Mouse (Mus musculus) neural tube, embryonic 15.5 days (tissue): ENCODE measurements around the gene Hmgb1. TPM values are rescaled to one million over a fixed set of nuclear protein-coding genes. Genes with fewer than 3 reads are reported as not detected.

Experiments used
- ATAC-seq: fragments of 200-750 bp; cut with Nextera tagmentation; 2 replicates; pipeline ENCODE4 v1.8.0; 2017; ENCODE audit warnings: mild to moderate bottlenecking, moderate TSS enrichment, moderate library complexity; ENCODE audit not compliant: low FRiP score
- H3K27ac ChIP-seq: fragments of 300-500 bp; sonication (generic); replicated peaks from 2 replicates; pipeline ENCODE4 v1.5.1; 2015; ENCODE audit warnings: mild to moderate bottlenecking, inconsistent platforms
- H3K27me3 ChIP-seq: fragments of 300-500 bp; sonication (generic); replicated peaks from 2 replicates; pipeline ENCODE4 v1.6.1; 2015; ENCODE audit warnings: inconsistent platforms
- H3K36me3 ChIP-seq: fragments of 300-500 bp; sonication (generic); 2 replicates; pipeline ENCODE4 v1.6.1; 2015; ENCODE audit warnings: inconsistent platforms
- H3K4me1 ChIP-seq: fragments of 300-500 bp; sonication (generic); 2 replicates; pipeline ENCODE4 v1.6.1; 2015; ENCODE audit warnings: inconsistent platforms
- H3K4me2 ChIP-seq: fragments of 300-500 bp; sonication (generic); 2 replicates; pipeline ENCODE4 v1.6.1; 2015; ENCODE audit warnings: inconsistent platforms, mild to moderate bottlenecking, moderate library complexity
- H3K4me3 ChIP-seq: fragments of 300-500 bp; sonication (generic); replicated peaks from 2 replicates; pipeline ENCODE4 v1.5.1; 2015; ENCODE audit warnings: mild to moderate bottlenecking, inconsistent platforms
- H3K9ac ChIP-seq: fragments of 300-500 bp; sonication (generic); replicated peaks from 2 replicates; pipeline ENCODE4 v1.6.1; 2015; ENCODE audit warnings: mild to moderate bottlenecking, inconsistent platforms
- H3K9me3 ChIP-seq: fragments of 300-500 bp; sonication (generic); replicated peaks from 2 replicates; pipeline ENCODE4 v1.6.1; 2016; ENCODE audit warnings: inconsistent platforms
- WGBS: fragments of 180-500 bp; shearing (Covaris S2); methylation state at CpG from one replicate; pipeline ENCODE4 v1.1.7; 2015; ENCODE audit warnings: mixed read lengths; 5-methylcytosine and 5-hydroxymethylcytosine counted together
- polyA plus RNA-seq: library from polyadenylated mRNA; unstranded; fragments of >200 nt; fragmentation: Nextera tagmentation; extraction: Ambion mirVana; gene quantifications from 2 replicates; pipeline ENCODE4 v1.2.1, GENCODE M21; 2015

Gene Hmgb1
- polyA plus RNA-seq, 1 experiment from 2014 or later = 674 TPM

DNA sequence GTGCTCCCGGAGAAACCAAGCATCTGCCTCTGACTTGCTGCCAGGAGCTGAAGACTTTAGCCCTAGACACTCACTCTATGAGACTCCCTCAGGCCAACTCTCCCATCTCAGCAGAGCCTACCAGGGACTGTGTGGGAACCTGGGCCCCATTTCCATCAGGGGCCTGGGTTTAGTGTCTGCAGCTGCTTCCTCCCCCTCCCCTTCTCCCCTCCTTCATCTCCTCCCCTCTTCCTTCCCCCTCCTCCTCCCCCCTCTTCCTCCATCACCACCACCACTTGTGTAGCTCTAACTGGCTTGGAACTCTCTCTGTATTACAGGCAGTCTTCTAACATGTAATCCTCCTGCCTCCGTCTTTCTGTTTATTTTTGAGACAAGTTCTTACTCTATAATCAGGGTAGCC lies 154.2 kb downstream of the Hmgb1 start:
- H3K4me2 ChIP-seq = no peak overlapping the region
- H3K9me3 ChIP-seq = no peaks in the 10 kb centered on the region
- no peak for ATAC-seq
- H3K4me3 ChIP-seq = no peak overlapping the region
- H3K9ac ChIP-seq = no peak overlapping the region
- peaks cover 14% of the 10 kb centered on the region for H3K4me1 ChIP-seq
- H3K27ac ChIP-seq = no peak overlapping the region
- no peaks in the 10 kb centered on the region for H3K36me3 ChIP-seq
- H3K27me3 ChIP-seq = no peaks in the 10 kb centered on the region
- 45% methylated on average over 2 of the region's 2 CpGs for WGBS

- H3K4me1 ChIP-seq = peaks cover 14% of the 10 kb centered on the region
- H3K9ac ChIP-seq = no peak overlapping the region
- H3K36me3 ChIP-seq = no peaks in the 10 kb centered on the region
- H3K27me3 ChIP-seq = no peaks in the 10 kb centered on the region
- WGBS = 90% methylated on average over 5 of the region's 5 CpGs
- no peak for ATAC-seq
- no peak overlapping the region for H3K27ac ChIP-seq
- no peak overlapping the region for H3K4me3 ChIP-seq
- no peak overlapping the region for H3K4me2 ChIP-seq
- no peaks in the 10 kb centered on the region for H3K9me3 ChIP-seq
Observed at GRCm38 (mm10) chr5:149028394-149028793, 155.9 kb downstream of the Hmgb1 start.

- no peaks in the 10 kb centered on the region for H3K9me3 ChIP-seq
- no peak for ATAC-seq
Observed at GRCm38 (mm10) chr5:149027389-149027788, 156.9 kb downstream of the Hmgb1 start.

DNA sequence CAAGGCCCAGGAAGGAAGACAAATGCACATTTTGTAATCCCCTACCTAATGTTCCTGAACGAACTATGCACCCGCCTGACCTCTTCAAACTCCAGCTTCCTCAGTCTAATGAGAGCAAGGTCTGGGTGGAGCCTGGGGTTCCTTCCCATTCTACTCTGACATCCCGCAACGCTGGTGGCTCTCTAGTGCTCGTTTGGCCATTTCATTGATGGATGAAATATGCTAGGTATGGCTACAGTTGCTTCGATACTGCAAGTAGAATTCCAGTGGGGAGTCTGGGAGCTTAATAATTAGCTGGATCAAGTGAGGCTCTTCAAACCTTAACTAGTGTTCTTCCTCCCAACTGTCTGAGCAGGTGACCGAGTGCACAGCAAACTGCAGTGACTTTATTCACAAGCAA lies 163.2 kb downstream of the Hmgb1 start:
- Histone ChIP-seq H3K4me2 (no peak overlapping the region), H3K36me3 (no peaks in the 10 kb centered on the region), H3K27me3 (no peaks in the 10 kb centered on the region), H3K4me1 (0 out of 2 replicates have a peak, but pooled peaks cover 3% of the 10 kb centered on the region), H3K9ac (no peak overlapping the region), H3K27ac (no peak overlapping the region), H3K4me3 (no peak overlapping the region), H3K9me3 (no peaks in the 10 kb centered on the region)
- no peak for ATAC-seq
- 64% methylated on average over 7 of the region's 7 CpGs for WGBS

More at GRCm38 (mm10) chr5:149027389-149027788, 156.9 kb downstream of the Hmgb1 start:
- no peak overlapping the region for H3K27ac ChIP-seq
- H3K4me2 ChIP-seq = no peak overlapping the region
- WGBS = 82% methylated on average over 8 of the region's 8 CpGs
- no peak overlapping the region for H3K9ac ChIP-seq
- H3K36me3 ChIP-seq = no peaks in the 10 kb centered on the region
- no peaks in the 10 kb centered on the region for H3K27me3 ChIP-seq
- peaks cover 14% of the 10 kb centered on the region for H3K4me1 ChIP-seq
- no peak overlapping the region for H3K4me3 ChIP-seq

GRCm38 (mm10) chr5:149020681-149021062 lies 163.6 kb downstream of the Hmgb1 start:
- no peak for ATAC-seq
- peak overlapping the region; percentile 33 for H3K4me2 ChIP-seq
- no peak overlapping the region for H3K27ac ChIP-seq
- H3K36me3 ChIP-seq = no peaks in the 10 kb centered on the region
- H3K27me3 ChIP-seq = no peaks in the 10 kb centered on the region
- no peak overlapping the region for H3K9ac ChIP-seq
- H3K9me3 ChIP-seq = no peaks in the 10 kb centered on the region
- no peak overlapping the region for H3K4me3 ChIP-seq
- 0 out of 2 replicates have a peak, but pooled peaks cover 7% of the 10 kb centered on the region for H3K4me1 ChIP-seq
- 71% methylated on average over 16 of the region's 16 CpGs for WGBS

- H3K27ac ChIP-seq = no peak overlapping the region
- H3K9ac ChIP-seq = no peak overlapping the region
- no peaks in the 10 kb centered on the region for H3K9me3 ChIP-seq
- no peaks in the 10 kb centered on the region for H3K36me3 ChIP-seq
- H3K4me1 ChIP-seq = peaks cover 11% of the 10 kb centered on the region; the same call in 1 of the 2 replicates
- no peak overlapping the region for H3K4me3 ChIP-seq
- H3K27me3 ChIP-seq = no peaks in the 10 kb centered on the region
- 55% methylated on average over 18 of the region's 18 CpGs for WGBS
- peak overlapping the region; percentile 33 for H3K4me2 ChIP-seq
- no peak for ATAC-seq
Observed at GRCm38 (mm10) chr5:149020059-149020680, 164.1 kb downstream of the Hmgb1 start.

DNA sequence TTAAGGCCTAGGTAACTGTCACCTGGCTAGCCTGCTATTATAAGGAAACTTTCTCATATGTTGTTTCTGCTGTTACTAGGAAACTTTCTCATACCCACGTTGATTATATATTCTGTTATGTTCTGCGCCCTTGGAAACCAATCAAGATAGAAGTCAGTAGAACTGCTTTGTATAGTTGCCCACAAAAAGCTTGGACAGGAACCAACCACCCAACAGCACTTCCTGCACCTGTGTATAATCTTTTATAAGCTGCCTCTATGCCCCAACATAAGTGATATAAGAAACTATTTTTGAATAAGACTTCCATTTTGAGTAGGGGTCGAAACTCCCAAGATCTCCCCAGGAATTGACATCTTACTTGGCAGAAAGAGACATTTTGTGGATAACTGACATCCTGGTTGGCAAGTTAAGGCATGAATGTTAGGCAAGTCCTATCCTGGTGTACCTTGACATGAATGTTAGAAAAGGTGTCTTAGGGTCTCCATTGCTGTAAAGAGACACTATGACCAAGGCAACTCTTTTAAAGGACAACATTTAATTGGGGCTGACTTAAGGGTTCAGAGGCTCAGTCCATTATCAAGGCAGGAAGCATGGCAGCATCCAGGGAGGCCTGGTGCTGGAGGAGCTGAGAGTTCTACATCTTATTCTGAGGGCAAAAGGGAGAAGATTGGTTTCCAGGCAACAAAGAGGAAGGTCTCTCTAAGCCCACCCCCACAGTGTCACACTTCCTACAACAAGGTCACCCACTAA lies 166.4 kb downstream of the Hmgb1 start:
- 92% methylated on average over 3 of the region's 3 CpGs for WGBS
- H3K9me3 ChIP-seq = no peaks in the 10 kb centered on the region
- H3K27me3 ChIP-seq = no peaks in the 10 kb centered on the region
- ATAC-seq = no peak
- no peak overlapping the region for H3K9ac ChIP-seq
- H3K36me3 ChIP-seq = no peaks in the 10 kb centered on the region
- H3K4me3 ChIP-seq = no peak overlapping the region
- H3K27ac ChIP-seq = no peak overlapping the region
- no peak overlapping the region for H3K4me2 ChIP-seq
- H3K4me1 ChIP-seq = peaks cover 19% of the 10 kb centered on the region; the same call in 1 of the 2 replicates

DNA sequence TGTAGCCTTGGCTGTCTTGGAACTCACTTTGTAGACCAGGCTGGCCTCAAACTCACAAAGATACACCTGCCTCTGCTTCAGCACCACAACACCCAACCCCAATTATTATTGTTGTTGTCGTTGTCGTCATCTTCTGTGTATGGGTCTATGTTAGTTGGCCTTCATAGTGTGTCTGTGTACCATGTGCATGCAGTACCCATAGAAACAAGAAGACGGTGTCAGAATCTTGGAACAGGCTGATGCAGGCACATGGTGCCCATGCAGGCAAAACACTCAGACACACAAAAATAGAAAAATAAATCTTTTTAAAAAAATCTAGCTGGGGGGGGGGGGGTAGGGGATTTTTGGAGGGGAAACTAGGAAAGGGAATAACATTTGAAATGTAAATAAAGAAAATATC lies 167.1 kb downstream of the Hmgb1 start:
- H3K4me1 ChIP-seq = peaks cover 19% of the 10 kb centered on the region; the same call in 1 of the 2 replicates
- H3K36me3 ChIP-seq = no peaks in the 10 kb centered on the region
- ATAC-seq = no peak
- no peaks in the 10 kb centered on the region for H3K9me3 ChIP-seq
- H3K27me3 ChIP-seq = no peaks in the 10 kb centered on the region
- no peak overlapping the region for H3K4me2 ChIP-seq
- H3K9ac ChIP-seq = no peak overlapping the region
- no peak overlapping the region for H3K4me3 ChIP-seq
- 97% methylated on average over 3 of the region's 3 CpGs for WGBS
- H3K27ac ChIP-seq = no peak overlapping the region

DNA sequence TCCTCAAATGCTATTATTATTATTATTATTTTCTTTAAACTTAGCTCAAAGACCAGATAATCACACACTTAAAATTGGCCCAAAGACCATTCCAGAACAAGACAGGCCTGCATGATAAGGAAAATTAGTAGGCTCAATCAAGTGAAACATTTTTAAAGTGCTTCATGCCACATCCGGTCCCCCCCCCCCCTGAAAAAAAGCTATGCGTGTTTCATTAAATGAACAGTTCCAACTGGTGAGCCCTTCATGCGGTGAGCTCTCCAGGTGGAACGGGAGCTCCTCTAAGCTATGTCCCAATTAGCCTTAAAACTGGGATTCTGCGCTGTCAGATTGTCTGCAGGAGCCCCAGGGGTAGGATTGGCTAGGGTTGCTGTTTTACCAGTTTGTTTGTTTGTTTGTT lies 168.0 kb downstream of the Hmgb1 start:
- no peaks in the 10 kb centered on the region for H3K36me3 ChIP-seq
- no peak overlapping the region for H3K27ac ChIP-seq
- H3K4me2 ChIP-seq = peak overlapping the region; percentile 95
- ATAC-seq = no peak
- H3K9ac ChIP-seq = no peak overlapping the region
- WGBS = 80% methylated on average over 5 of the region's 5 CpGs
- no peaks in the 10 kb centered on the region for H3K9me3 ChIP-seq
- peaks cover 19% of the 10 kb centered on the region; the same call in 1 of the 2 replicates for H3K4me1 ChIP-seq
- H3K4me3 ChIP-seq = no peak overlapping the region
- H3K27me3 ChIP-seq = no peaks in the 10 kb centered on the region

- H3K4me1 ChIP-seq = peaks cover 19% of the 10 kb centered on the region; the same call in 1 of the 2 replicates
- peak overlapping the region; percentile 49 for H3K4me3 ChIP-seq
- no peak overlapping the region for H3K27ac ChIP-seq
- H3K36me3 ChIP-seq = no peaks in the 10 kb centered on the region
- no peaks in the 10 kb centered on the region for H3K27me3 ChIP-seq
- WGBS = 2% methylated on average over 37 of the region's 37 CpGs
- H3K9me3 ChIP-seq = no peaks in the 10 kb centered on the region
- peak overlapping the region; percentile 95 for H3K4me2 ChIP-seq
- H3K9ac ChIP-seq = peak overlapping the region; percentile 53
- ATAC-seq = peak; percentile 61; the same call in 1 of the 2 replicates
Observed at GRCm38 (mm10) chr5:149015335-149016201, 168.7 kb downstream of the Hmgb1 start.

DNA sequence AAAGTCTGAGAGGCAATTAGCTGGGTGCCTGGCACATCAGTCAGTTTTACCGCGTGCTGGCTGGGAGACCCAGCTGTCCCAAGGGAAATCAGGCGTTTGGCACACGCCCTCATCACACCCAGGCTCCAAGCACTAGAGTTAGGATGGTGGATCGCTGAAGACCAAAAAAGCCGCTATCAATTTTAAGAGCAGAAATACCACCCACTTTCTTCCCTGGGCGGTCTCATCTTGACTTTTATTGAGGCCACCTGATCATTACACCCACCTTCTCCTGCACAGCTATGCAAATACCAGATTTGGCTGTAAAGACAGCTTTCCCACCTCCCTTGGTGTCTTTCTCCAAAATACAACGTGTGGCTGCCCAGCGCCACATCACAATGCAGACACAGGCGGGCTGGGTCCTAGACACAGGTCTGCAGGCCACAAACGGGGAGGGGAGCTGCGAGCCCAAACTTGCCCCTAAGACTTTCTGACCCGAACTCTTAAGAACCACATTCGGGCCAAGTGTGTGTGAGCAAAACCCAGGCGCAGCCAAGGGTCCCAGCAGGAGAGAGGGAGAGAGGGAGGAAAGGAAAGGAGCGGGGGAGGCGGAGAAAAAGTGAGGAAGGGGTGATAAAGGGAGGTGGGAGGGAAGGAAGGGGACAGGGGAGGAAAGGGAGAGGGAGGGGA lies 169.6 kb downstream of the Hmgb1 start:
- Histone ChIP-seq H3K9ac (no peak overlapping the region), H3K36me3 (no peaks in the 10 kb centered on the region), H3K4me2 (peak overlapping the region; percentile 95), H3K9me3 (no peaks in the 10 kb centered on the region), H3K27me3 (no peaks in the 10 kb centered on the region), H3K27ac (no peak overlapping the region), H3K4me1 (peaks cover 19% of the 10 kb centered on the region; the same call in 1 of the 2 replicates), H3K4me3 (peak overlapping the region; percentile 49)
- no peak for ATAC-seq
- 10% methylated on average over 17 of the region's 17 CpGs for WGBS
